Mouse (Mus musculus) right cerebral cortex, postnatal 4 days (tissue): ENCODE measurements around the gene Necab2.
A peak's percentile ranks its signal among the peaks of the same experiment; 100 is the strongest.

Experiments
- DNase-seq: peaks from one replicate; pipeline ENCODE4 v3.0.0-alpha.2; 2022

The Necab2 gene

GRCm38 (mm10) chr8:119459724-119460123 is 13.2 kb downstream of the Necab2 start:
- DNase-seq, result no peak

- peak; percentile 69 for DNase-seq
Measured at GRCm38 (mm10) chr8:119461356-119461755, 14.8 kb downstream of the Necab2 start.

- DNase-seq, result no peak
Measured at GRCm38 (mm10) chr8:119463709-119464108, 17.2 kb downstream of the Necab2 start.

- DNase-seq, result peak; percentile 54
Measured at GRCm38 (mm10) chr8:119466105-119466504, 19.6 kb downstream of the Necab2 start.

GRCm38 (mm10) chr8:119466794-119467193 is 20.3 kb downstream of the Necab2 start:
- no peak for DNase-seq

GRCm38 (mm10) chr8:119468091-119468490 is 21.6 kb downstream of the Necab2 start:
- DNase-seq, result no peak

GRCm38 (mm10) chr8:119478684-119479083 is 32.2 kb downstream of the Necab2 start:
- DNase-seq, result no peak

- DNase-seq, result no peak
Measured at GRCm38 (mm10) chr8:119484145-119484896, 37.8 kb downstream of the Necab2 start.

- no peak for DNase-seq
Measured at GRCm38 (mm10) chr8:119487093-119487492, 40.6 kb downstream of the Necab2 start.

- peak; percentile 32 for DNase-seq
Measured at GRCm38 (mm10) chr8:119496848-119497247, 50.3 kb downstream of the Necab2 start.

GRCm38 (mm10) chr8:119499836-119500235 is 53.3 kb downstream of the Necab2 start:
- no peak for DNase-seq

GRCm38 (mm10) chr8:119501598-119501997 is 55.1 kb downstream of the Necab2 start, which contains the start of gene Slc38a8:
TSS of gene Slc38a8 (minus strand) at chr8:119501698.
- DNase-seq, result no peak

- no peak for DNase-seq
Measured at GRCm38 (mm10) chr8:119502111-119502510, 55.6 kb downstream of the Necab2 start.

- DNase-seq, result no peak
Measured at GRCm38 (mm10) chr8:119503191-119503767, 56.8 kb downstream of the Necab2 start.

GRCm38 (mm10) chr8:119505488-119505887 is 59.0 kb downstream of the Necab2 start:
- no peak for DNase-seq

GRCm38 (mm10) chr8:119506106-119506505 is 59.6 kb downstream of the Necab2 start:
- DNase-seq, result no peak

- DNase-seq, result no peak
Measured at GRCm38 (mm10) chr8:119510471-119510870, 64.0 kb downstream of the Necab2 start.

- no peak for DNase-seq
Measured at GRCm38 (mm10) chr8:119511722-119512121, 65.2 kb downstream of the Necab2 start.

- no peak for DNase-seq
Measured at GRCm38 (mm10) chr8:119513405-119513804, 66.9 kb downstream of the Necab2 start.

GRCm38 (mm10) chr8:119514940-119515339 is 68.4 kb downstream of the Necab2 start:
- no peak for DNase-seq

- no peak for DNase-seq
Measured at GRCm38 (mm10) chr8:119515767-119516166, 69.2 kb downstream of the Necab2 start.

GRCm38 (mm10) chr8:119516674-119517073 is 70.2 kb downstream of the Necab2 start:
- DNase-seq, result no peak

- DNase-seq, result no peak
Measured at GRCm38 (mm10) chr8:119520102-119520501, 73.6 kb downstream of the Necab2 start.
